Mouse (Mus musculus): ENCODE measurements around the gene Slc12a8. TPM values are rescaled to one million over a fixed set of nuclear protein-coding genes. Genes with fewer than 3 reads are reported as not detected.

The Slc12a8 gene
- polyA plus RNA-seq, 1 experiment from 2014 or later = 0.89 TPM

DNA sequence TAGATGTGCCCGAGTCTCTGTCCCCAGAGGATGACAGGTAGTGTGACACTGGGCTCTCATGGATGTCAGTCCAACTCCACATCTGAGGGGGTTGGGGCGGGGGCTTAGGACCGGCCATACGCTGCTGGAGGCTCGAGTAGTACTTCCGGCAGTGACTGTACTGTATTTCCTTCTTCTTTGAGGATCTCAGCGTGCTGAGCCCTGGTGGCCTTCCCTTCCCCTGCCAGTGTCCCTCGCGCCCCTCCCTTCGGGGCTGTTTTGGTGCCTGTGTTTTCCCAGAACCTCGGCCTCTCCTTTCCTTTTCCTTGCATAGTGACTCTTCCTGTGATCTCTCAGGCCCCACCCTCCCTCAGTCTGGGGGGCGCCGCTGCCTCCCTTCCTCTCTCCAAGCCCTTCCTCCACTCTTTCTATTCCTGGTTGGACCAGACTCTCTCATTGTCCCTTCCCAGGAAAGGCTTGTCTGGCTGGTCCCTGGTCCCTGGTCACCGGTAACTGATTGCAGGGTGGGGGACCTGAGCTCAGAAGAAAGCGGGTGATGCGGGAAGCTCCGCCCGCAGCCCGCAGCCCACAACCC is 66.8 kb downstream of the Slc12a8 start:
- peak overlapping the region; percentile 27; the same call in 1 of the 2 replicates for H3K9ac ChIP-seq (ENCODE audit: low read depth, low read length)
- TF ChIP-seq CTCF (IDR thresholded peaks at IDR 0.05; ENCODE audit: low read depth) = no peak
- DNase-seq (ENCODE audit: low spot score) (peak; percentile 91), ATAC-seq (replicated peaks; ENCODE audit: low FRiP score, low read depth) (peak; percentile 41; the same call in 1 of the 2 replicates)
- H3K4me2 ChIP-seq (ENCODE audit: low read length) = peak overlapping the region; percentile 37
- H3K36me3 ChIP-seq (ENCODE audit: insufficient read depth, low read length) = no peaks in the 10 kb centered on the region
- peak overlapping the region; percentile 94 for H3K27ac ChIP-seq
- no peaks in the 10 kb centered on the region for H3K27me3 ChIP-seq (ENCODE audit: insufficient read depth, low read length)
- WGBS = 12% methylated on average over 19 of the region's 19 CpGs
- peaks cover 44% of the 10 kb centered on the region for H3K4me1 ChIP-seq (replicated peaks; ENCODE audit: insufficient read depth, low read length)
- H3K4me3 ChIP-seq (replicated peaks; ENCODE audit: low read depth, low read length) = 0 out of 2 replicates have a peak overlapping the region, but pooled peaks have one; percentile 3
- H3K9me3 ChIP-seq (replicated peaks; ENCODE audit: low read length) = no peaks in the 10 kb centered on the region

DNA sequence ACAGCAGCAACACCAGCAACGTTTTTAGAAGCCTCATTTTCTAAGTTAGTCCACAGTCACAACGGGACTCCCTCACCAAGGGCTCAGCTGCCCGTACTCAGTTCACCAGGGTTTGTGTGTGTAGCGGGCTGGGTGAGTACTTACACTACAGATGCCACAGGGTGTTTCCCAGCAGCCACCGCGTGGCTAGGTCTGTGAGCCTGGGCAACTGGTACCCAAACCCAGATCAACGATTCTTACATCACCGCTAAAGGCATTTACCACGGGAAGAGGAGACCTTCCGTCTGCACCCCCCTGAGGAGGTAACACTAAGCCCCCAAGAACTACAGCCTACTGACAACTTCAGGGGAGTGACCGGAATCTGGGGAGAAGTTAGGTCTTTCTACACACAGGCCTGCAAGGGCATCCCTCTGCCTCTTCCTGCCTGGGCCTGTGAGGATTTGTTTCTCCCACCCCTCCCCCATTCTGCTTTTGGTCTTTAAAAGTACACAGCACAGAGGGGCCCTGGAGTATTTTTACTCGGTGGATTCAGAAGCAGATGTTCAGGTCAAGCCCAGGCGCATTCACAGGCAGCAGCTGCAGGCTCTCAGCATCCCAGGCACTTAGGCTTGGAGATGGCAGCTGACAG is 67.4 kb downstream of the Slc12a8 start:
- H3K9ac ChIP-seq (ENCODE audit: low read depth, low read length) = peak overlapping the region; percentile 27; the same call in 1 of the 2 replicates
- H3K9me3 ChIP-seq (replicated peaks; ENCODE audit: low read length) = no peaks in the 10 kb centered on the region
- TF ChIP-seq CTCF (IDR thresholded peaks at IDR 0.05; ENCODE audit: low read depth) = no peak
- H3K27ac ChIP-seq = peak overlapping the region; percentile 94
- no peaks in the 10 kb centered on the region for H3K36me3 ChIP-seq (ENCODE audit: insufficient read depth, low read length)
- H3K4me3 ChIP-seq (replicated peaks; ENCODE audit: low read depth, low read length) = 0 out of 2 replicates have a peak overlapping the region, but pooled peaks have one; percentile 3
- peaks cover 49% of the 10 kb centered on the region for H3K4me1 ChIP-seq (replicated peaks; ENCODE audit: insufficient read depth, low read length)
- ATAC-seq (replicated peaks; ENCODE audit: low FRiP score, low read depth) = peak; percentile 18; the same call in 1 of the 2 replicates
- 13% methylated on average over 13 of the region's 13 CpGs for WGBS
- DNase-seq (ENCODE audit: low spot score) = peak; percentile 94
- H3K4me2 ChIP-seq (ENCODE audit: low read length) = peak overlapping the region; percentile 37
- H3K27me3 ChIP-seq (ENCODE audit: insufficient read depth, low read length) = no peaks in the 10 kb centered on the region

DNA sequence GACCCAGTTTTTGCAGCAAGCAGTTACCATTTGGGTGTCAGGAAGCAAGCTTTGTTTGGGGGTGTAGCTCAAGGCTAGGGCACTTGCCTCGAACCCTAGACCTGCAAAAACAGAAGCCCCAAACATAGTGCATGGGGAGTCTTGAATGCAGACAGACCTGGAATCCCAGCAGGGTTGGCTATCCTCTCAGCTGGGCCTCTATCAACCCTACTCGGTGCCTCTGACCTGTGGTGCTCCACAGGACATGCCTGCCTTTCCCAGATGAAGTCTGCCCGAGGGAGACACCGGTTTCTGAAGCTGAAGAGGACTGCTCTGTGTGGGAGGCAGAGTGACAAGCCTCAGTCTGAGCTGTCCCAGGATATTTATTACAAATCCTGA is 67.9 kb downstream of the Slc12a8 start:
- H3K4me3 ChIP-seq (replicated peaks; ENCODE audit: low read depth, low read length) = no peak overlapping the region
- H3K9me3 ChIP-seq (replicated peaks; ENCODE audit: low read length) = no peaks in the 10 kb centered on the region
- 24% methylated on average over 4 of the region's 4 CpGs for WGBS
- DNase-seq (ENCODE audit: low spot score) (no peak), ATAC-seq (replicated peaks; ENCODE audit: low FRiP score, low read depth) (no peak)
- H3K36me3 ChIP-seq (ENCODE audit: insufficient read depth, low read length) = no peaks in the 10 kb centered on the region
- H3K27me3 ChIP-seq (ENCODE audit: insufficient read depth, low read length) = no peaks in the 10 kb centered on the region
- TF ChIP-seq CTCF (IDR thresholded peaks at IDR 0.05; ENCODE audit: low read depth) = no peak
- H3K27ac ChIP-seq = peak overlapping the region; percentile 94
- no peak overlapping the region for H3K4me2 ChIP-seq (ENCODE audit: low read length)
- peaks cover 47% of the 10 kb centered on the region for H3K4me1 ChIP-seq (replicated peaks; ENCODE audit: insufficient read depth, low read length)
- H3K9ac ChIP-seq (ENCODE audit: low read depth, low read length) = no peak overlapping the region

DNA sequence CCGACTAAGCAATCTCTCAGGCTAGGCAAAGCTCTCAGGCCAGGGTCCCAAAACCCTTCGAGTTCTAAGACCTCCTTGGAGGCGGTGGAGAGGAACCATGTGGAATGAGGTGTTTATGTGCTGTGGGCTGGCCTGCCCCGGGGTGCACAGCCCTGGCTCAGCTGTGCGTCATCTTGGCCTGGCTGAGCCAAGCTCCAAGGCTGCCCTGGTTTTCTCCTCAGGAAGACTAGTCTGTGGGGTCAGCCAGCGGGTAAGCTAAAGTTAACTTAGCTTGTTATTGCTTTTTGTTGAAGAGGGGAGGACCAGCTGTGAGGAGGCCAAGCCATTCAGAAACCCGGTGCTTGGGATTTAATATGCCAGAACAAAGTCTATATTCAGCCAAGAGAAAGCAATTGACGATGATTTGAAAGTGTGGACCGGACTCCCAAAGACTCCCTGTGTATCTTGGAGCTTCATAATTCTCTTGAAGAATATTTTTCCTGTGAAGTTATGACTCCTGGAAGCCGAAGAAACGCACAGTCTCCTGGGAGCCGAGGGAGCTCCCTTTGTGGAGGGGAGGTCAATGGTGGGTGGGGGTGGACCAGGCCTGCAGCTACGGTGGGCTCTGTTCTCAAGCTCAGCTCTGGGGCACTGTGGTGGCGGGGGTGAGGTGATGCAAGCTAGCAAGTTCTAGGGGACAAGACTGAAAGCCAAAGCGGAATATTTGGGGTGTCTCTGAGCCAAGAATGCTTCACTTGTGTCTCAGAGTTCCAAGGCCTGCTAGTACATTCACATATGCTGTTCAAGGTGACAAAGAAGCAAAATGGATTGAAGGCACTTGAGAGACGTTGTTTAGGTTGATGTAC is 70.4 kb downstream of the Slc12a8 start:
- Histone ChIP-seq H3K4me3 (replicated peaks; ENCODE audit: low read depth, low read length) (no peak overlapping the region), H3K27me3 (ENCODE audit: insufficient read depth, low read length) (no peaks in the 10 kb centered on the region), H3K36me3 (ENCODE audit: insufficient read depth, low read length) (no peaks in the 10 kb centered on the region), H3K4me1 (replicated peaks; ENCODE audit: insufficient read depth, low read length) (peaks cover 41% of the 10 kb centered on the region), H3K4me2 (ENCODE audit: low read length) (no peak overlapping the region), H3K27ac (peak overlapping the region; percentile 69; the same call in 1 of the 2 replicates), H3K9ac (ENCODE audit: low read depth, low read length) (no peak overlapping the region), H3K9me3 (replicated peaks; ENCODE audit: low read length) (no peaks in the 10 kb centered on the region)
- ATAC-seq (replicated peaks; ENCODE audit: low FRiP score, low read depth) (no peak), DNase-seq (ENCODE audit: low spot score) (peak; percentile 66)
- TF ChIP-seq CTCF (IDR thresholded peaks at IDR 0.05; ENCODE audit: low read depth) = no peak
- WGBS = 53% methylated on average over 16 of the region's 16 CpGs

DNA sequence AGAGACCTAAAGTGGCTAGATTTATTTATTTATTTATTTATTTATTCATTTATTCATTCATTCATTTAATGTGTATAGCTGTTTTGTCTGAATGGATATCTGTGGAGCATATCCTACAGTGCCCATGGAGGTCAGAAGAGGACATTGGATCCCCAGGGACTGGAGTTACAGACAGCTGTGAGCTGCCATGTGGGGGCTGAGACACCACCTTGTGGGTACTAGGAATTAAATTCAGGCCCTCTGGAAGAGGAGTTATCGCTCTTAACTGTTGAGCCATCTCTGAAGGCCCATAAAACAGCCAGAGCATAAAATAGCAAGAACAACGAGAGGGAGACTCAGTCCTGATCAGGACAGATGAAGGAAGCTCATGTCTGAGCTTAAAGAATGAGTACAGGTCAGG is 71.7 kb downstream of the Slc12a8 start:
- peaks cover 37% of the 10 kb centered on the region for H3K4me1 ChIP-seq (replicated peaks; ENCODE audit: insufficient read depth, low read length)
- H3K9me3 ChIP-seq (replicated peaks; ENCODE audit: low read length) = no peaks in the 10 kb centered on the region
- WGBS = 27% methylated on average over 2 of the region's 2 CpGs
- peak overlapping the region; percentile 25; the same call in 1 of the 2 replicates for H3K27ac ChIP-seq
- H3K27me3 ChIP-seq (ENCODE audit: insufficient read depth, low read length) = no peaks in the 10 kb centered on the region
- H3K4me3 ChIP-seq (replicated peaks; ENCODE audit: low read depth, low read length) = no peak overlapping the region
- no peaks in the 10 kb centered on the region for H3K36me3 ChIP-seq (ENCODE audit: insufficient read depth, low read length)
- H3K9ac ChIP-seq (ENCODE audit: low read depth, low read length) = no peak overlapping the region
- no peak overlapping the region for H3K4me2 ChIP-seq (ENCODE audit: low read length)
- no peak; the same call in 1 of the 2 replicates for ATAC-seq (replicated peaks; ENCODE audit: low FRiP score, low read depth)
- no peak for TF ChIP-seq CTCF (IDR thresholded peaks at IDR 0.05; ENCODE audit: low read depth)
- DNase-seq (ENCODE audit: low spot score) = peak; percentile 78

DNA sequence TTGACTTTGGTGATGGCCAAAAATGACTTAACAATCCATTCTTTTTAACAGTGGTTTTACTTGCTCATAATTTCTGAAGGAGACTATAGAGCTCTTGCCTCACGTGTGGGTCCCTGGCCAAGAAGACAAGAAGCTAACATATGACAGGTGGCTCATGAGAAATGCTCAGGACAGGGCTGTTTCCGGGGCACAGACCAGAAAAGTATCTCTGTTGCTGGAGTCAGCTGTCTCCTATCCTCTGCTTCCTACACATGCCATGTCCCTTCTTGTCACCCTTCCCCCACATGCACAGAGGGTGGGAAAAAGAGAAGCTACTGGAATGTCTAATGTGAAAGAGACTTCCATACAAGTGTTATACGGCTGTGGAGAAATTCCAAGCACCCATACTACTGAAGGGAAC is 73.3 kb downstream of the Slc12a8 start:
- ATAC-seq (replicated peaks; ENCODE audit: low FRiP score, low read depth) = no peak
- Histone ChIP-seq H3K4me2 (ENCODE audit: low read length) (no peak overlapping the region), H3K9me3 (replicated peaks; ENCODE audit: low read length) (no peaks in the 10 kb centered on the region), H3K4me3 (replicated peaks; ENCODE audit: low read depth, low read length) (no peak overlapping the region), H3K27ac (no peak overlapping the region), H3K36me3 (ENCODE audit: insufficient read depth, low read length) (no peaks in the 10 kb centered on the region), H3K9ac (ENCODE audit: low read depth, low read length) (no peak overlapping the region), H3K4me1 (replicated peaks; ENCODE audit: insufficient read depth, low read length) (peaks cover 24% of the 10 kb centered on the region), H3K27me3 (ENCODE audit: insufficient read depth, low read length) (no peaks in the 10 kb centered on the region)
- WGBS = 78% methylated on average over 3 of the region's 3 CpGs
- no peak for TF ChIP-seq CTCF (IDR thresholded peaks at IDR 0.05; ENCODE audit: low read depth)
- DNase-seq (ENCODE audit: low spot score) = no peak

Data from kidney, postnatal 0 days (tissue).